Mouse (Mus musculus): ENCODE measurements around the gene Tcp11l2.

The Tcp11l2 gene

DNA sequence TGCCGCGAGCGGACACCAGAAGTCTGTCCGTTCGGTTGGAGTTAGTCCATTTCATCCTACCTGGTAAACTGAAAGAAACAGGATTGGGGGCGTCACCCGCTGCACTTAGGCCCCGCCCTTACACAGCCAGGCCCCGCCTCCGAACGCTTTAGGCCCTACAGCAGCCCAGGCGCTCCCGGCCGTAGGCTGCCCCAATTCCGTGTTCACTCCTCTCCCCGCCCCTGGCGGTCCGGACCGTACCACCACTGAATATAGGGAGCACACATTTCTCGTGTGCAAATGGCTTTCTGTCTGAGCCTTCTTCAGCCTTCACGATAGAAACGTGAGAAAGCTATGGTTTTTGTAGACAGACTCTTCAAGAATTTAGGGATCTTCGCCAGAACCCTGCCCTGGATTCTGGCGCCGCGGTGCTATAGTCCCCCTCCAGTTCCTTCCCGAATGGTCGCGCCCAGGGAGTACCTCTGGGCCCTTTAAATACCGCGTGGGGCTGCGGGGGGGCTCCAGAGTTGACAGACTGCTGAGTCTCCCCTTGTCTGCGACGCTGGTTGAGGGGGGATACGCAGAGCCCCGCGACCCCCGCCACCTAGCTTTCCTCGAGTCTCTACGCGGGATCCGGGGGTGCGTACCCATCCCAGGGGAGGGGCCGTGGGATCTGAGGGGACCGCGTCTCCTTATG, at the start of gene Tcp11l2:
Tcp11l2 (plus strand) TSS at position 232 of the 676 bp plus-strand sequence.
- DNase-seq, result peak; percentile 97

GRCm38 (mm10) chr10:84527070-84527469, 49.4 kb upstream of the Tcp11l2 start:
- no peak for DNase-seq

- no peak for DNase-seq
Observed at GRCm38 (mm10) chr10:84527631-84528030, 48.8 kb upstream of the Tcp11l2 start.

DNA sequence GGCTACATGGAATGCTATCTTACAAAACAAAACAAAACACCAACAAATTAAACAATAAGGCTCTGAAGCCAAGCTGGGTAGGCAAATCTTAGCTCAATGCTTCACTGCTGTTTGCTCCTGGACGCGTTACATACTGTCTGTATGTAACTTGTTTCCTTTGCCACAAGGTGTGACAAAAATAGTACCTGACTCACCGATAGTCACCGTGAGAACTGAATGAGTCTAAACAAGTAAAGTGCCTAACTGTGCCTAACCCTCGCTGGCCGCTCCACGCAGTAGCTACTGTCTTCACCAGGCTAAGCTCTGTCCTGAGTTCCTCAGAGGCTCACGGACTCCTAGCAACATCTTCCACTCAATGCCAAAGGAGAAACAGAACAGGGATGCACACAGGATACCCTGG, 46.0 kb upstream of the Tcp11l2 start:
- DNase-seq, result no peak

DNA sequence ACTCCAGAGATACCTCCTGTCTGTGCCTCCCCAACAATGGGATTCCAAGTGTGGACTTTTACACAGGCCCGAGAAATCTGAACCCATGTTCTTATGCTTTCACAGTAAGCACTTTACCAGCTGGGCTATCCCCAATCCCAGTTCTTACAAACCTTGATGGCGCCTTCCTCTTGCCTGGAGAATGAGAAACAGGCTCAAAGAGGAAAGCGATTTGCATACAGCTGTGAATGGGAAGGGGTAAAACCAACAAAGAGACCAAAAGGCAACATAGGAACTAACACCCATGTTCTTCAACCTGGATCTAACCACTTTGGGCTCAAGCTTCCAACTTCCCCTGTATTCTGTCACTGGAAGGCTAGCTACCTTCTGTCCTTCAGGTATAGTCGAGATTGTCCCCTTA, 44.9 kb upstream of the Tcp11l2 start:
- no peak for DNase-seq

DNA sequence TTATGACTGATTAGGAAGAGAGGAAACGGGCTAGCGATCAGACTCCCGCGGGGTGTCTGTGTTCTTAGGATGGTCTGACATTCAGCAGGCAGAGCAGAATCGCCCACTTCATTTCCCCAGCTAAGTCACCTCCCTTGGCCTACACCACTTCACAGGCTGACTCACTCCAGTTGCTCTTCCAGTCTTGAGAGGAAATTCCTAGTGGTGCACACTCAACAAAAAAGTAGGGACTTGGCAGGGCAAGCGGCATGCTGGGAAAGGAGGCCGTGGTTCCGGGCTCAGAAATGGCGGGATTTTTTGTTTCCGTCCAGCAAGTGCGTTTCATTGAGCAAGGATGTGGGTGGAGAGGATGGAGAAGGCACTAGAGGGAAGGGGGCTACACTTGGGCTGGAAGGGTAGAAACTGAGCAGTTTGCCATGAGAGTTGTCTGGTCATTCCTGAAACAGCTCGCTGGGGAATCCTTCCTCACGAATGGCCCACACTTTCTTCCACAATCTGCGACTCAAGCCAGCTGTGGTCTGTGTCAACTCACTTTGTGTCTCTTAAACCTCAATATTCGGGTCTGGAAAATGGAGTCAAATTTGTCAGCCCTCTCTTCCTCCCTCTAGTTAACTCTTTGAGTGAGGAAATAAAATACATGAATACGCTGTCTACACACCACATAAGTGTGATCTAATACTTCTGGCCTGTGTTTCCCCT, 44.1 kb upstream of the Tcp11l2 start:
- peak; percentile 57 for DNase-seq

GRCm38 (mm10) chr10:84532911-84533882, 43.2 kb upstream of the Tcp11l2 start:
- peak; percentile 65 for DNase-seq

GRCm38 (mm10) chr10:84533912-84534671, 42.3 kb upstream of the Tcp11l2 start, which contains the start of gene Ckap4:
Ckap4 (minus strand) TSS chr10:84534062.
- DNase-seq, result peak; percentile 87

- DNase-seq, result no peak
Observed at GRCm38 (mm10) chr10:84535458-84535857, 41.0 kb upstream of the Tcp11l2 start.

DNA sequence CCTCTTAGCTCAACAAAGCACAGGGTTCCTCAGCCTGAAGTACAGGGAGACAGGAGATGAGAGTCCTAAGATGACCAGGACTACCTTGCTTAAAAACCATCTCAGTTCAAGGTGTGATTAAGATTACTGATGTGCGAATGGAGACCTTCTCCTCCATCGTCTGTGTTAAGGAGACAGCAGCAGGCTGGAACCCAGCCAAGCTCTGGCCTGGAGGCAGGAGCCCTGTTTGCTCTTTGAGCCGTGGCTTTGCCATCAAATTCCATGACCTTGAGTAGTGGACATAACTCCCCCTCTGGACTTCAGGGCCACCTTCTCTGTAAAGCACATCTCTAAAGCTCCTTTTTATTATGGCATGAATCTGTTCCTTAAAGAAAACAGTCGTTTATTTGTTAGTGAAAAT, 40.6 kb upstream of the Tcp11l2 start:
- DNase-seq, result peak; percentile 65

GRCm38 (mm10) chr10:84539651-84540050, 36.8 kb upstream of the Tcp11l2 start:
- no peak for DNase-seq

- no peak for DNase-seq
Observed at GRCm38 (mm10) chr10:84542802-84543658, 33.4 kb upstream of the Tcp11l2 start.

- DNase-seq, result no peak
Observed at GRCm38 (mm10) chr10:84544841-84545610, 31.4 kb upstream of the Tcp11l2 start.

DNA sequence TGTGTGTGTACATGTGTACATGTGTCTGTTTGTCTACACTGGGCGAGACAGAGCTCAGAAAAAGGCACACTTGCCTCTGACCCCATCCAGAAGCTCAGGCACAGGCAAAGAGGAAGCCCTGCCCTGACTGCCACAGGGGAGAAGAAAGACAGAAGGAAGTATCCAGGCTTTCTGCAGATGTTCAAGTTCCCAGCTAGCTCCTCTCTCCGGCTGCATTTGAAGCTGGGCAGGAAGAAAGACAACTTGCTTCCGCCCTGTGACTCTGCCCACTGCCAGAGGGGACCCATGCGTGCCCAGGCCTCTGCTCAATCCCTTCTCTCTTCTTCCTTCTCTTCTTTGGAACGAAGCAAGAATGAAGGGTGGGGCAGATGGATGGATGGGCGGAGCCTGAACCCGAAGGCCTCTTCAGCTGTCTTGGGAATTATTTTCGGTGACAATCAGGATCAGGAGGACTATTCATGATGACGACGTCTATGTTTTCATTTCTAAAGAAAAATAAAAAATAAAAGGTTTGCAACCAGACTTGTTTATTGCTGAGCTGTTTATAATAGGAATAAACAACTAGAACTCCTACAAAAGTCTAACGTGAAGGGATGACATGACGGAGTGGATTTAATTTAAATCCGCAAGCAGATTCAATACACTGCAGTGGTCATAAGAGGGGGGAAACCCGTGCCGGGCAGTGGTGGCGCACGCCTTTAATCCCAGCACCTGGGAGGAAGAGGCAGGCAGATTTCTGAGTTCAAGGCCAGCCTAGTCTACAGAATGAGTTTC, 27.1 kb upstream of the Tcp11l2 start:
- DNase-seq, result no peak

GRCm38 (mm10) chr10:84549920-84550293, 26.5 kb upstream of the Tcp11l2 start:
- no peak for DNase-seq

- no peak for DNase-seq
Observed at GRCm38 (mm10) chr10:84551846-84552245, 24.6 kb upstream of the Tcp11l2 start.

- no peak for DNase-seq
Observed at GRCm38 (mm10) chr10:84552477-84552876, 23.9 kb upstream of the Tcp11l2 start.

DNA sequence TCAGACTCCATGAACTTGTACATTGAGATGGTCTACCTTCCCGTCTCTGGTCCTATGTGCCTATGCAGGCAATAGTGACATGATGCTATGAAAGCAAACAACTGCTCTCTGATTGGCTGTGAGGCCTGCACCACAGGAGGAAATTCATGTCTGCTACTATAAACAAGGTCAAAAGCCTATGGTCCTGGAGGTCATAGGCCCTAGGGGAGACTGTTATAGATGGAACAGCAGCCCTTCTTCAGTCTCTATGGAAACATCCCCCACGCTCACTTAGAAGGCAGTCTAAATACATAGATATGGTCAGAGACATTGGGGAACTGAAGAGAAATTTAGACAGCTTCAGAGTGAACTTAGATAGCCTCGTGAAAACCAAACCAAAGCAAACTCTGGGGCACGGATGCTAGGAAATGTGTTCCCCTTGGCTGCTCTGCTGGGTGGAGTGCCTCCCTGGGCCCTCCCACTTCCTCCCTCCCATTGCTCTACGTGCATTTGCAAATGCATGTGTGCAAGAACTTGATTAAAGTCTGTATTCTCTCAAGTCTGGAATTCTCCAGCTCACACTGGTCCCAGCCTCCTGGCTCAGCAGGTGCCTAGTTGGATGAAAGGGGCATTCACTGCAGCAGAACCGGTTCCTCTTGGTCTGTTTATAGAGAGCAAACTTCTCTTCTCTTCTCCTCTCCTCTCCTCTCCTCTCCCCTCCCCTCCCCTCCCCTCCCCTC, 22.0 kb upstream of the Tcp11l2 start:
- peak; percentile 62 for DNase-seq

- DNase-seq, result no peak
Observed at GRCm38 (mm10) chr10:84556120-84556519, 20.3 kb upstream of the Tcp11l2 start.
